ENCODE assay signal across 19 mouse cellular contexts in genomic region chr6:38762006-38762405, GRCm38 (mm10).
"Had no signal": no experiment of that assay in that cellular context is flagged by ENCODE, and none has a peak within 500 bp of the region (broad histone marks: within the 10 kb centered on the region; RNA-seq: fewer than 3 reads in every experiment).

No protein-coding gene starts in this region.

- H3K36me3 ChIP-seq: midbrain, embryonic 12.5 days; midbrain, embryonic 15.5 days; neural tube, embryonic 15.5 days had no signal

- H3K9me3 ChIP-seq: intestine, embryonic 15.5 days; liver, embryonic 15.5 days; midbrain, embryonic 12.5 days; midbrain, embryonic 15.5 days; neural tube, embryonic 12.5 days; neural tube, embryonic 15.5 days had no signal

- H3K27me3 ChIP-seq: intestine, embryonic 15.5 days; liver, embryonic 15.5 days; midbrain, embryonic 12.5 days; midbrain, embryonic 15.5 days; neural tube, embryonic 12.5 days; neural tube, embryonic 15.5 days had no signal

- H3K4me2 ChIP-seq: intestine, embryonic 15.5 days; liver, embryonic 15.5 days; midbrain, embryonic 12.5 days; midbrain, embryonic 15.5 days; neural tube, embryonic 12.5 days; neural tube, embryonic 15.5 days had no signal

- H3K4me3 ChIP-seq: intestine, embryonic 15.5 days; left cerebral cortex, adult 2 months; liver, embryonic 15.5 days; midbrain, embryonic 12.5 days; midbrain, embryonic 15.5 days; neural tube, embryonic 12.5 days; neural tube, embryonic 15.5 days had no signal

- DNase-seq: kidney, adult 18-20 months; kidney, postnatal 25 days; layer of hippocampus, postnatal 36 days; lung, adult 18-20 months; right cerebral cortex, adult 18-20 months; right cerebral cortex, postnatal 14 days; right cerebral cortex, postnatal 4 days; thymus, adult 2 months; thymus, postnatal 14 days; thymus, postnatal 4 days had no signal

- H3K9ac ChIP-seq: intestine, embryonic 15.5 days; liver, embryonic 15.5 days; midbrain, embryonic 12.5 days; midbrain, embryonic 15.5 days; neural tube, embryonic 12.5 days; neural tube, embryonic 15.5 days had no signal

- H3K27ac ChIP-seq: intestine, embryonic 15.5 days; left cerebral cortex, adult 2 months; liver, embryonic 15.5 days; macrophage; midbrain, embryonic 12.5 days; midbrain, embryonic 15.5 days; neural tube, embryonic 12.5 days; stomach, postnatal 0 days had no signal

- ATAC-seq: intestine, embryonic 15.5 days had no signal
